Mouse (Mus musculus): ENCODE measurements around the gene Dtd1. TPM values are rescaled to one million over a fixed set of nuclear protein-coding genes. Genes with fewer than 3 reads are reported as not detected.

Dtd1 gene
- polyA plus RNA-seq, 1 experiment from 2014 or later, result 137 TPM

DNA sequence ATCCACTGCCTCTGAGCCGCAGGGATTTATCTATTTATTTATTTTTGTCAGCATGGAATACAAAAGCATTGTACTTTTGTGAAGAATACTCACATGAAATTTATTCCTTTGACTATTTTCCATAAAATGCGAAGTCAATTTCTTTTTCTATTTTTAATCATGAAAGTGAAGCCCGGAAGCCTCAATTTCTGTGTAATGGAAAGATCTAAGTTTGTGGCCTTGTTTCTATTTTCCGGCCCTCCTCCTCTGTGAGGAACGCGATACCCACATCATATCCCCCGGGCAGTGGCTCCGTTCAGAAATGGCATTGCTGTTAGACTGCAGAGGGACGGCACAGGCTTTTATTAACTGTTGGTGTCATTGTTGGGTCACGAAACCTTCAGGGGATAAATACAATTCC lies 46.7 kb downstream of the Dtd1 start:
- Histone ChIP-seq H3K27me3 (replicated peaks) (no peaks in the 10 kb centered on the region), H3K4me2 (no peak overlapping the region), H3K4me3 (replicated peaks) (no peak overlapping the region), H3K9me3 (replicated peaks) (no peaks in the 10 kb centered on the region), H3K36me3 (no peaks in the 10 kb centered on the region), H3K9ac (replicated peaks) (no peak overlapping the region), H3K4me1 (no peaks in the 10 kb centered on the region), H3K27ac (replicated peaks) (no peak overlapping the region)
- 52% methylated on average over 10 of the region's 10 CpGs for WGBS
- no peak for ATAC-seq (ENCODE audit: low FRiP score)

DNA sequence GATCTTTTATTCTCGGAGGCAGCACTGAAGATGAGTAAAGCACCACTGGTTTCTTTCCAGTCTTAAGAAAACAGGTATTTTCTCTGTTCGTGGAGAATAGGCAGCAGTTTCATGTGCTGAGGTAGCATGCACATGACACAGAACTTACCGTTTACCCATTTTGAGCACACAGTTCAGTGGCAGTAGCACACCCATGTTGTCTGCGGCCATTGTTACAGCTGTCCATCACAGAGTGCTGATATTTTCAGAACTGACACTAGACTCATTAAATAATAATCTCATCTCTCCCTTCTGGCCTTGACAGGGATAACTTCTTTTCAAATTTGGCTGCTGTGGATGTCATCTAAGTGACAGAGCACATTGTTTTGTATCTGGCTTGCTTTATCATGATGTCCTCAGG lies 47.5 kb downstream of the Dtd1 start:
- Histone ChIP-seq H3K9ac (replicated peaks) (no peak overlapping the region), H3K9me3 (replicated peaks) (no peaks in the 10 kb centered on the region), H3K4me3 (replicated peaks) (no peak overlapping the region), H3K4me2 (no peak overlapping the region), H3K36me3 (no peaks in the 10 kb centered on the region), H3K27me3 (replicated peaks) (no peaks in the 10 kb centered on the region), H3K4me1 (no peaks in the 10 kb centered on the region), H3K27ac (replicated peaks) (no peak overlapping the region)
- no peak for ATAC-seq (ENCODE audit: low FRiP score)
- whole genome bisulfite sequencing, result 79% methylated on average over 4 of the region's 4 CpGs

DNA sequence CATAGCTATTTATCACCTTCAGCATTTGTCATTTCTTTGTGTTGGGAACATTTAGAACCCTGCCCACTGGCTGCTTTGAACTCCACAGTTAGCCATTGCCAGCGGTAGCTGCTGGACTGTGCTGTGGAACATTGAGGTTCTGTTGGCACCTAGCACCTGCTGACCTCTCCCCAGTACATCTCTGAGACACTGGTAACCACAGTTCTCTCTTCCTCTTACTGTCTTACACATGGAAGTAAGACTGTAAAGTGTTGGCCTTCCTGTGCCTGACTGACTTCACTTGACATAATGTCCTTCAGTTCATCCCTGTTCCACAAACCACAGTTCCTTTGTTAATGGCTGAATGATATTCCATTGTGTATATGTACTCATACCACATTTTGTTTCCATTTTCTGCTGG lies 50.3 kb downstream of the Dtd1 start:
- Histone ChIP-seq H3K4me3 (replicated peaks) (no peak overlapping the region), H3K27me3 (replicated peaks) (no peaks in the 10 kb centered on the region), H3K27ac (replicated peaks) (no peak overlapping the region), H3K4me1 (no peaks in the 10 kb centered on the region), H3K9ac (replicated peaks) (no peak overlapping the region), H3K9me3 (replicated peaks) (no peaks in the 10 kb centered on the region), H3K36me3 (no peaks in the 10 kb centered on the region), H3K4me2 (no peak overlapping the region)
- WGBS, result 97% methylated on average over 1 of the region's 1 CpGs
- no peak for ATAC-seq (ENCODE audit: low FRiP score)

DNA sequence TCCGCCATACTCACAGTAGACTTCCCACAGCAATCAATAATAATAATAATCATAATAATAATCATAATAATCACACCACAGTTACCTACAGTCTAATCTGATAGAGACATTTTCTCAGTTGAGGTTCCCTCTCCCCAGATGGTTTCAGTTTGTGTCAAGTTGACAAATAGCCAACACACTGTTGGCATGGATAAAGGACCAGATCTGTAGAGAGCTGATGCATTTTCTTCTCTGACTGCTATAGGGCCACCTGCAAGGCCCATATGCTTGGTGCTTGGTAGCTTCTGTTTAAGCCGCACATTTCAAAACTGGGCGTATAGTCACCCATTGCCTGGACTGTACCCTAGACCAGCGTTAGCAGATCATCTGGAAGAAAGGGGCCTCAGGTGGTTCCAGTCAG lies 53.1 kb downstream of the Dtd1 start:
- H3K27ac ChIP-seq (replicated peaks), result no peak overlapping the region
- ATAC-seq (ENCODE audit: low FRiP score), result no peak
- H3K4me2 ChIP-seq, result no peak overlapping the region
- no peak overlapping the region for H3K4me3 ChIP-seq (replicated peaks)
- 96% methylated on average over 4 of the region's 4 CpGs for WGBS
- H3K9me3 ChIP-seq (replicated peaks), result no peaks in the 10 kb centered on the region
- no peaks in the 10 kb centered on the region for H3K4me1 ChIP-seq
- H3K9ac ChIP-seq (replicated peaks), result no peak overlapping the region
- H3K36me3 ChIP-seq, result no peaks in the 10 kb centered on the region
- no peaks in the 10 kb centered on the region for H3K27me3 ChIP-seq (replicated peaks)

DNA sequence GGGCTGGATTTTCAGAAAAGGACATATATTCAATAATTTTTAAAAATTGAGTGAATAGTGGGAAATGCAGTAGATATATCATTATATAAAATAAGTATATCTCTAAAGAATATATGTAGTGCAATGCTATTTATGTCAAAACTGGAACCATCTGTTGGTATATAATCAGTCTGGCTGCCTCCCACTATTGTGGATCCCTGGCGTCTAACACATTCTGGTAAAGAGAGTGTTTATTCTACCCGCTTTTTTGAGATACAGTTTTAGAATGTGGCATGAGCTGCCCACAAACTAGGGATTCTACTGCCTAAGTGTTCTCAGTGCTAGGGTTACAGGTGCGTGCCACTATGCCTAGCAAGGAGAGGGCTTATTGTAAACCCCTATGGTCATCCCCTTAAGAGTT lies 55.6 kb downstream of the Dtd1 start:
- WGBS, result 82% methylated on average over 3 of the region's 3 CpGs
- no peaks in the 10 kb centered on the region for H3K27me3 ChIP-seq (replicated peaks)
- no peak overlapping the region for H3K9ac ChIP-seq (replicated peaks)
- no peaks in the 10 kb centered on the region for H3K4me1 ChIP-seq
- no peaks in the 10 kb centered on the region for H3K36me3 ChIP-seq
- ATAC-seq (ENCODE audit: low FRiP score), result no peak
- no peaks in the 10 kb centered on the region for H3K9me3 ChIP-seq (replicated peaks)
- no peak overlapping the region for H3K27ac ChIP-seq (replicated peaks)
- H3K4me2 ChIP-seq, result no peak overlapping the region
- H3K4me3 ChIP-seq (replicated peaks), result no peak overlapping the region

DNA sequence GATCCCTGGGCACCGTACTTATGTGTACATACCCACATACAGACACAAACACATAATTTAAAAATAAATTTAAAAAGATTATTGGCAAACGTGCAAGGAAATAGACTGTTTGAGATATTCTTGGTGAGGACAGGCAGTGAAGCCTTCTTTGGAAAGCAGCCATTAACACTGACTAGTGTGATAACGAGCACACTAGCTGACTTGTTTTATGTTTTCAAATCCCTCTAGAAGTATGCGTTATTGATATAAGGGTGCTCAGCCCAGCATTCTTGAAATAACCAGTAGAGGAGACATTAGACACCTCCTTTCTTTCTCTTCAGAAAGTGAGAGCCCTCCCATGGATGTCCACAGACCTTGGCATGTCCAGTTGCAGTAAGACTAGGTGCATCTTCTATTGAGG lies 68.8 kb downstream of the Dtd1 start:
- no peak overlapping the region for H3K4me3 ChIP-seq (replicated peaks)
- no peak overlapping the region for H3K9ac ChIP-seq (replicated peaks)
- H3K4me1 ChIP-seq, result no peaks in the 10 kb centered on the region
- H3K36me3 ChIP-seq, result no peaks in the 10 kb centered on the region
- no peak overlapping the region for H3K27ac ChIP-seq (replicated peaks)
- no peaks in the 10 kb centered on the region for H3K27me3 ChIP-seq (replicated peaks)
- WGBS, result 91% methylated on average over 4 of the region's 4 CpGs
- no peak overlapping the region for H3K4me2 ChIP-seq
- H3K9me3 ChIP-seq (replicated peaks), result no peaks in the 10 kb centered on the region
- ATAC-seq (ENCODE audit: low FRiP score), result no peak

DNA sequence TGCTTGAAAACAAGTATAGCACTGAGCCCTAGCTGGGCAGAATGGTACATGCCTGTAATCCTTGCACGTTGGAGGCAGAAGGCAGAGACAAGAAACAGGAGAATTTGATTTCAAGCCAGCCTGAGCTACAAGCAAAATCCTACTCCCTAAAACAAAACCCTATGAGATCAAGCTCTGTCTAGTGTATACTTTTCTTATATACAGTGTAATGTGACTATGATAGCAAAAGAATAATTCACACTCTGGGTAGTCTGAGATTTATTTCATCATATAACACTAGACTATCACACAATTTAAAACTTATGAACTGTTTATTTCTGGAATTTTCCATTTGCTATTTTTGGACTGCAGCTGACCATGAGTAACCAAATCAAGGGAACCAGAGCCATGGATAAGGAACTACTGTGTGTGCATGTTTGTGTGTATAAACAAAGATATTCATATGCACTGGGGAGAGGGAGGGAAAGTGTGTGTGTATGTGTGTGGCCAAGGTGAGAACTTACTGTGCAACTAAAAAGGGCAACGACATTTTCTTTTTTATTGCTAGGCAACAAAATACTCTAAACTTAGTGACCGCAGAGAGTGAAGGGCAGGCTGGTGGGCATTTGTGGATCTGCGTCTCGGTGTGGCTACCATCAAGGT lies 70.7 kb downstream of the Dtd1 start:
- ATAC-seq (ENCODE audit: low FRiP score), result no peak
- 92% methylated on average over 5 of the region's 5 CpGs for WGBS
- H3K9me3 ChIP-seq (replicated peaks), result no peaks in the 10 kb centered on the region
- H3K4me3 ChIP-seq (replicated peaks), result no peak overlapping the region
- H3K27ac ChIP-seq (replicated peaks), result no peak overlapping the region
- H3K4me1 ChIP-seq, result no peaks in the 10 kb centered on the region
- H3K36me3 ChIP-seq, result no peaks in the 10 kb centered on the region
- no peaks in the 10 kb centered on the region for H3K27me3 ChIP-seq (replicated peaks)
- H3K4me2 ChIP-seq, result no peak overlapping the region
- H3K9ac ChIP-seq (replicated peaks), result no peak overlapping the region

DNA sequence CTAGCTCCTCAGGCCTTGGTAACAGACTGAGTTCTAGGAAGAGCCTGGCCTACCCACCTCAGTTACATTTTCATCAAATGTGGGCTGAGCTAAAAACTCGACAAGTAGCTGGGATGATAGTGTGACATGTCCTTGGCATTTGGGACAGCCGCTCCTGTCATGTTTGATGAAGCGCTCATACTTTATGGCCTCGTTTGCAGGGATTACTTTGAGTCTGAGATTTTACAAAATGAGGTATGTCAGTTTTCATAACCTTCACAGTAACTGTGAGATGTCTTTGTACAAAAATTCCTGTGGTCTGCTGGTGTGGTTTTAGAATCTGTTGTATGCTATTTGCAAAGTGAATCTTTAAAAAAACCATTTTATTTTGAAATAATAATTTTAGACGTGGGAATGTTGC lies 72.7 kb downstream of the Dtd1 start:
- no peak for ATAC-seq (ENCODE audit: low FRiP score)
- no peaks in the 10 kb centered on the region for H3K9me3 ChIP-seq (replicated peaks)
- H3K4me2 ChIP-seq, result no peak overlapping the region
- 90% methylated on average over 5 of the region's 5 CpGs for WGBS
- H3K4me3 ChIP-seq (replicated peaks), result no peak overlapping the region
- H3K9ac ChIP-seq (replicated peaks), result no peak overlapping the region
- no peaks in the 10 kb centered on the region for H3K27me3 ChIP-seq (replicated peaks)
- H3K27ac ChIP-seq (replicated peaks), result no peak overlapping the region
- peaks cover 10% of the 10 kb centered on the region for H3K4me1 ChIP-seq
- H3K36me3 ChIP-seq, result no peaks in the 10 kb centered on the region

DNA sequence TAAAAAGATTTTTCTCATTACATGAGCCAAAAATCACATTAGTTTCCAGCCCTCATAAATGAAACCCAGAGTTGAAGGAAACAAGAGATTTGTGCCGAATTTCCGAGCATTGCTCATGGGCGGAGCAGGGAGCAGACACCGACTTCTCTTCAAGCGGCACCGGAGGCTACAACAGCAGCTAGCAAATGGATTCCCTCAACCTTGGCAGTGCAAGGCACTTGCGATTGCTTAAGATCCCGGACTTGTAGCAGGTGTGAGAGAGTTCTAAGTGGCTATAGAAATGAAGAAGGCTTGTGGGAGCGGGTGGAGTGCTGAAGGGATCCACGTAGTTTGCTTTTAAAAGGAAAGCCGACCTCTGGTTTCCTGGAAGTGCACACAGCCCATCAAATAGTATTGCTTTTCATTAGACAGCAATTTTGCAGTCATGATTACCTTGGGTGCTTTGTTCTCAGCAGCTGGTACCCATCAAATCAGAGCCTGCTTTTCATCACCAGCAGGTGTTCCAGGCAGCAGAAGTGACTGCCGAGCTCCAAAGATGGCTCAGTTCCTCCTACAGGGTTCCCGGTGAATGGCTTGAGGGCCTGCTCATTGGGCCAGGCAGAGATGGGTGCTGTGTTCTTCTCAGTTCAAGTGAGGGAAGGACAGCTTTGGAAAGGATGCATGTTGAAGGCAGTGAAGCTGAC lies 77.0 kb downstream of the Dtd1 start:
- Histone ChIP-seq H3K9ac (replicated peaks) (no peak overlapping the region; the same call in 1 of the 2 replicates), H3K36me3 (no peaks in the 10 kb centered on the region), H3K4me1 (peaks cover 29% of the 10 kb centered on the region), H3K27me3 (replicated peaks) (no peaks in the 10 kb centered on the region), H3K4me2 (no peak overlapping the region), H3K9me3 (replicated peaks) (no peaks in the 10 kb centered on the region), H3K27ac (replicated peaks) (peak overlapping the region; percentile 66), H3K4me3 (replicated peaks) (no peak overlapping the region)
- ATAC-seq (ENCODE audit: low FRiP score), result peak; percentile 42; the same call in 1 of the 2 replicates
- whole genome bisulfite sequencing, result 47% methylated on average over 13 of the region's 13 CpGs

DNA sequence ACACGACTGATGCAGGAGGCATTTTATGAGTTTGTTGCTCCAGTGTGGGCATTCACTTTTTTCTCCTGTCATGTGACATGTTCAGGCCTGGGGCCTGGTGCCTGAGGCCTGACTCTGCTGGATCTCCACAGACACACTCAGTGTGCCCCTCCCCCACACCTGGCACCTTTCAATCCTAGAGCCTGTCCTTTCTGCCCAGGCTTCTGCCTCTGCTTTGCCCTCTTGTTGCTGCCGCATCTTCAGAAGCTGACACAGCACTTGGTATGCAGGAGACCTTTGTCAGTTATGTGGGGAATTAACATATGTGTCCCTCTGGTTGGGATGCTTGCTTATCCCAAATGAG lies 77.5 kb downstream of the Dtd1 start:
- no peak overlapping the region for H3K4me2 ChIP-seq
- H3K27ac ChIP-seq (replicated peaks), result peak overlapping the region; percentile 66
- WGBS, result 36% methylated on average over 2 of the region's 2 CpGs
- H3K27me3 ChIP-seq (replicated peaks), result no peaks in the 10 kb centered on the region
- H3K36me3 ChIP-seq, result no peaks in the 10 kb centered on the region
- ATAC-seq (ENCODE audit: low FRiP score), result 0 out of 2 replicates have a peak, but pooled peaks have one; percentile 30
- no peak overlapping the region; the same call in 1 of the 2 replicates for H3K9ac ChIP-seq (replicated peaks)
- peaks cover 29% of the 10 kb centered on the region for H3K4me1 ChIP-seq
- no peak overlapping the region for H3K4me3 ChIP-seq (replicated peaks)
- H3K9me3 ChIP-seq (replicated peaks), result no peaks in the 10 kb centered on the region

DNA sequence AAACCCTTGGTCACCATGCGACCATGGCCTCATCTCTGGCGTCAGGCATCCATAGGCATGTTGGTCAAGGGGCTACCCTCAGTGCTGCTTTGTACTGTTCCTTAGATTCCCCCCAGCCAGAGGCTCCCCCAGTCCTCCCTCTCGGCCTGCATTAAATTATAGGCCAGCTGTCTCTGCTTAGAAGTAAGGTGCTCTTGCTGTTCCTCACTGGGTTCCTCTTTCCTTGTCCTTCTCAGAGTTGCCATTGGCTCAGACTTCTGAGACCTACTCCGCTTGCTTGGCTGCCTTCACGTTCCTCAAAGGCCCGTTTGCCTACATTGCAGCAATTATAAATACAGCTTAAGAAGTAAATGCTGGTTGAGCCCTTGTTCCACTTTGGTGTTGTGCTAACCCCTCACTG lies 79.1 kb downstream of the Dtd1 start:
- 80% methylated on average over 6 of the region's 6 CpGs for WGBS
- Histone ChIP-seq H3K4me2 (no peak overlapping the region), H3K4me3 (replicated peaks) (no peak overlapping the region), H3K36me3 (no peaks in the 10 kb centered on the region), H3K27me3 (replicated peaks) (no peaks in the 10 kb centered on the region), H3K4me1 (peaks cover 29% of the 10 kb centered on the region), H3K27ac (replicated peaks) (no peak overlapping the region), H3K9ac (replicated peaks) (no peak overlapping the region), H3K9me3 (replicated peaks) (no peaks in the 10 kb centered on the region)
- 0 out of 2 replicates have a peak, but pooled peaks have one; percentile 3 for ATAC-seq (ENCODE audit: low FRiP score)

DNA sequence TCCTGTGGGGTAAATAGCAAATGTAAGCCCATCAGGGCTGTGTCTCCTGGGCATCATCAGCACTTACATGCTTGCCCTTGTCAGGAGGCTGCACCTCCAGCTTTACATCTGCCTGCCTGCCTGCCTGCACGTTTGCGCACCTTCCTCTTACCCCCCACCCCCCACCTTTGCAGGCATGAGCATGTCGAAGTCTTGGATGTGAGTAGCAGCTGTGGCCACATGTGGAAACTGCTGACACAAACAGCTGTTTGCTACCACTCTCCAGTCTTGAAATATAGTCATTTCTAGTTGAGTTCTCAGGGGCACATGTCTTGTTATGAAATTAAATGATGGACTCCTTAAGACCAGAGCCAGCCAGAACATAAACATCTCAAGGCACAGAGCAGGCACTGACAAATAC lies 79.7 kb downstream of the Dtd1 start:
- H3K4me2 ChIP-seq, result no peak overlapping the region
- 0 out of 2 replicates have a peak overlapping the region, but pooled peaks have one; percentile 37 for H3K27ac ChIP-seq (replicated peaks)
- no peaks in the 10 kb centered on the region for H3K27me3 ChIP-seq (replicated peaks)
- peak; percentile 8; the same call in 1 of the 2 replicates for ATAC-seq (ENCODE audit: low FRiP score)
- 52% methylated on average over 3 of the region's 3 CpGs for WGBS
- no peak overlapping the region for H3K9ac ChIP-seq (replicated peaks)
- H3K4me3 ChIP-seq (replicated peaks), result no peak overlapping the region
- no peaks in the 10 kb centered on the region for H3K36me3 ChIP-seq
- no peaks in the 10 kb centered on the region for H3K9me3 ChIP-seq (replicated peaks)
- peaks cover 29% of the 10 kb centered on the region for H3K4me1 ChIP-seq

Measured in neural tube, embryonic 15.5 days (tissue).